Mouse (Mus musculus): Measurements from ENCODE around the gene Tpx2. TPM values are rescaled to one million over a fixed set of nuclear protein-coding genes. Genes with fewer than 3 reads are reported as not detected.

The Tpx2 gene
- polyA plus RNA-seq, 1 experiment from 2014 or later: 88.3 TPM

DNA sequence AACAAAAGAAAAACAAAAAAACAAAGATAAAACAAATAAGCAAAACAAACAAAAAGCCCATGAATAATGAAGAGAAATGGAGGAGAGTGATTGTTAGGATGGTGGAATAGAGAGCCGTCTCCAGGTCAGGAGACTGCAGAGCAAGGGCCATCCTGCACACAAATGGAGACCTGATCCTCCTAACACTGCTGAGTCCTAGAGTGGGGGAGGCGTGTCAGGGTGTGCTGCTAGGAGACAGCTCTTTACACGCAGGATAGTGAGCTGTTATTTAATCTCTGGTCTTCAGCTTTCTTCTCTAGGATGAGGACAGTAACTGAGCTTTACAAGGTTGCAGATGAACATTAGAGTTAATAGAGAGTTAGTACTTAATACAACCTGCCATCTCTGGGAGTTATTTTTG is 14.9 kb downstream of the Tpx2 start:
- no peaks in the 10 kb centered on the region for H3K4me1 ChIP-seq (replicated peaks; ENCODE audit: control insufficient read depth, insufficient read depth, low read length)
- H3K9me3 ChIP-seq (ENCODE audit: control insufficient read depth, low read length): no peaks in the 10 kb centered on the region
- no peak overlapping the region for H3K4me3 ChIP-seq (ENCODE audit: low read depth, low read length)
- no peak overlapping the region for H3K27ac ChIP-seq (ENCODE audit: low read depth)
- ATAC-seq (replicated peaks; ENCODE audit: low FRiP score, low TSS enrichment, low read depth) (no peak), DNase-seq (ENCODE audit: low spot score) (no peak)
- peaks cover 69% of the 10 kb centered on the region for H3K36me3 ChIP-seq (ENCODE audit: control insufficient read depth, insufficient read depth, low read length)
- H3K4me2 ChIP-seq (ENCODE audit: low read length): no peak overlapping the region
- H3K27me3 ChIP-seq (replicated peaks; ENCODE audit: control insufficient read depth, insufficient read depth, low read length): no peaks in the 10 kb centered on the region
- WGBS: 88% methylated on average over 3 of the region's 3 CpGs
- no peak overlapping the region for H3K9ac ChIP-seq (ENCODE audit: low read length)

DNA sequence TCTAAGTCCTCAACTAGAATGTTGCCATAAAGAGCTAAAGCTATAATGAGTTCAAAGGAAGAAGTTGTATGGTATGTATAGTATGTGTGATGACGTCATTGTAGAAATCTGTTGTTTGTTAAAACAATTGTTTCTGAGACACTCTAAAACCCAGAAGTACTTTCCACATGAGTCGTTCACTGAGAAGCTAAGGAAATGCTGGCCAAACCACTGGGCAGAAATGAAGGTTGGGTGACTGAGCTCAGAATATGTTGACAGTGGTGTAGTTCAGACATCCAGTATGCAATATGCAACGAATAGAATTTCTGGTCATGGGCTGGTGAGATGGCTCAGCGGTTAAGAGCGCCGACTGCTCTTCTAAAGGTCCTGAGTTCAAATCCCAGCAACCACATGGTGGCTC is 15.6 kb downstream of the Tpx2 start:
- Histone ChIP-seq H3K9me3 (ENCODE audit: control insufficient read depth, low read length) (no peaks in the 10 kb centered on the region), H3K4me2 (ENCODE audit: low read length) (no peak overlapping the region), H3K4me3 (ENCODE audit: low read depth, low read length) (no peak overlapping the region), H3K9ac (ENCODE audit: low read length) (no peak overlapping the region), H3K36me3 (ENCODE audit: control insufficient read depth, insufficient read depth, low read length) (peaks cover 71% of the 10 kb centered on the region), H3K4me1 (replicated peaks; ENCODE audit: control insufficient read depth, insufficient read depth, low read length) (no peaks in the 10 kb centered on the region), H3K27me3 (replicated peaks; ENCODE audit: control insufficient read depth, insufficient read depth, low read length) (no peaks in the 10 kb centered on the region), H3K27ac (ENCODE audit: low read depth) (no peak overlapping the region)
- DNase-seq (ENCODE audit: low spot score) (no peak), ATAC-seq (replicated peaks; ENCODE audit: low FRiP score, low TSS enrichment, low read depth) (no peak)
- 92% methylated on average over 6 of the region's 6 CpGs for WGBS

DNA sequence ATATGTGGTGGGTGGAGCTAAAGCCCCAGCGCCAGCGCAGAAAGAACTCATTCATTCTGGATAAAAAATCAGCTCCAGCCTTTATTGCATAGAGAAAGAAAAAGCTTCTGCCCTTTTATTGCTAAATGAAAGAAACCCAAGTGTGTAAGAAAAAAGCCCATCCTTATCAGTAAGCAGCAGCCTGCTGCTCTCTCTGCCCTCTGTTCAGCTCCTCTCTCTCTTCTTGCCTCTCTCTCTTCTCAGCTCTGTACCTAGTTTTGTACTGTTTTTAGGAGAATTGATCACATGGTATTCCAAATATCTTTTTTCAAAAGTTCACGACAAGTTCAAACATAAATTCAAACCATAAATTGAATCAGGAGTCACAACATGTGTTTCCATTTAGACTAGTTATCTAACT is 30.5 kb downstream of the Tpx2 start:
- Histone ChIP-seq H3K9ac (ENCODE audit: low read length) (no peak overlapping the region), H3K4me1 (replicated peaks; ENCODE audit: control insufficient read depth, insufficient read depth, low read length) (no peaks in the 10 kb centered on the region), H3K27me3 (replicated peaks; ENCODE audit: control insufficient read depth, insufficient read depth, low read length) (no peaks in the 10 kb centered on the region), H3K36me3 (ENCODE audit: control insufficient read depth, insufficient read depth, low read length) (peaks cover 93% of the 10 kb centered on the region), H3K4me2 (ENCODE audit: low read length) (no peak overlapping the region), H3K9me3 (ENCODE audit: control insufficient read depth, low read length) (no peaks in the 10 kb centered on the region), H3K27ac (ENCODE audit: low read depth) (no peak overlapping the region), H3K4me3 (ENCODE audit: low read depth, low read length) (no peak overlapping the region)
- no peak for ATAC-seq (replicated peaks; ENCODE audit: low FRiP score, low TSS enrichment, low read depth)
- WGBS: 82% methylated on average over 3 of the region's 3 CpGs
- no peak for DNase-seq (ENCODE audit: low spot score)

GRCm38 (mm10) chr2:152880898-152881297 is 33.1 kb downstream of the Tpx2 start:
- Histone ChIP-seq H3K27me3 (replicated peaks; ENCODE audit: control insufficient read depth, insufficient read depth, low read length) (no peaks in the 10 kb centered on the region), H3K36me3 (ENCODE audit: control insufficient read depth, insufficient read depth, low read length) (peaks cover 93% of the 10 kb centered on the region), H3K4me2 (ENCODE audit: low read length) (no peak overlapping the region), H3K4me3 (ENCODE audit: low read depth, low read length) (no peak overlapping the region), H3K9me3 (ENCODE audit: control insufficient read depth, low read length) (no peaks in the 10 kb centered on the region), H3K4me1 (replicated peaks; ENCODE audit: control insufficient read depth, insufficient read depth, low read length) (no peaks in the 10 kb centered on the region), H3K27ac (ENCODE audit: low read depth) (no peak overlapping the region), H3K9ac (ENCODE audit: low read length) (no peak overlapping the region)
- ATAC-seq (replicated peaks; ENCODE audit: low FRiP score, low TSS enrichment, low read depth) (no peak), DNase-seq (ENCODE audit: low spot score) (no peak)
- 93% methylated on average over 13 of the region's 13 CpGs for WGBS

GRCm38 (mm10) chr2:152884101-152884645 is 36.4 kb downstream of the Tpx2 start:
- no peak for DNase-seq (ENCODE audit: low spot score)
- H3K4me3 ChIP-seq (ENCODE audit: low read depth, low read length): no peak overlapping the region
- H3K27ac ChIP-seq (ENCODE audit: low read depth): no peak overlapping the region
- WGBS: 90% methylated on average over 6 of the region's 6 CpGs
- no peak for ATAC-seq (replicated peaks; ENCODE audit: low FRiP score, low TSS enrichment, low read depth)
- H3K27me3 ChIP-seq (replicated peaks; ENCODE audit: control insufficient read depth, insufficient read depth, low read length): no peaks in the 10 kb centered on the region
- no peak overlapping the region for H3K4me2 ChIP-seq (ENCODE audit: low read length)
- H3K9ac ChIP-seq (ENCODE audit: low read length): no peak overlapping the region
- no peaks in the 10 kb centered on the region for H3K4me1 ChIP-seq (replicated peaks; ENCODE audit: control insufficient read depth, insufficient read depth, low read length)
- no peaks in the 10 kb centered on the region for H3K9me3 ChIP-seq (ENCODE audit: control insufficient read depth, low read length)
- H3K36me3 ChIP-seq (ENCODE audit: control insufficient read depth, insufficient read depth, low read length): peaks cover 97% of the 10 kb centered on the region

- no peak overlapping the region for H3K27ac ChIP-seq (ENCODE audit: low read depth)
- no peaks in the 10 kb centered on the region for H3K4me1 ChIP-seq (replicated peaks; ENCODE audit: control insufficient read depth, insufficient read depth, low read length)
- DNase-seq (ENCODE audit: low spot score): no peak
- no peak overlapping the region for H3K9ac ChIP-seq (ENCODE audit: low read length)
- 90% methylated on average over 3 of the region's 3 CpGs for WGBS
- no peaks in the 10 kb centered on the region for H3K9me3 ChIP-seq (ENCODE audit: control insufficient read depth, low read length)
- no peaks in the 10 kb centered on the region for H3K27me3 ChIP-seq (replicated peaks; ENCODE audit: control insufficient read depth, insufficient read depth, low read length)
- H3K4me3 ChIP-seq (ENCODE audit: low read depth, low read length): no peak overlapping the region
- peaks cover 95% of the 10 kb centered on the region for H3K36me3 ChIP-seq (ENCODE audit: control insufficient read depth, insufficient read depth, low read length)
- no peak overlapping the region for H3K4me2 ChIP-seq (ENCODE audit: low read length)
- ATAC-seq (replicated peaks; ENCODE audit: low FRiP score, low TSS enrichment, low read depth): no peak
These were observed 39.5 kb downstream of the Tpx2 start for GRCm38 (mm10) chr2:152887230-152887629.

- ATAC-seq (replicated peaks; ENCODE audit: low FRiP score, low TSS enrichment, low read depth): no peak
- WGBS: 93% methylated on average over 5 of the region's 5 CpGs
- Histone ChIP-seq H3K9me3 (ENCODE audit: control insufficient read depth, low read length) (no peaks in the 10 kb centered on the region), H3K4me3 (ENCODE audit: low read depth, low read length) (no peak overlapping the region), H3K27ac (ENCODE audit: low read depth) (no peak overlapping the region), H3K4me2 (ENCODE audit: low read length) (no peak overlapping the region), H3K4me1 (replicated peaks; ENCODE audit: control insufficient read depth, insufficient read depth, low read length) (no peaks in the 10 kb centered on the region), H3K9ac (ENCODE audit: low read length) (no peak overlapping the region), H3K36me3 (ENCODE audit: control insufficient read depth, insufficient read depth, low read length) (peaks cover 96% of the 10 kb centered on the region), H3K27me3 (replicated peaks; ENCODE audit: control insufficient read depth, insufficient read depth, low read length) (no peaks in the 10 kb centered on the region)
- DNase-seq (ENCODE audit: low spot score): no peak
These were observed 41.0 kb downstream of the Tpx2 start for GRCm38 (mm10) chr2:152888774-152889173.

DNA sequence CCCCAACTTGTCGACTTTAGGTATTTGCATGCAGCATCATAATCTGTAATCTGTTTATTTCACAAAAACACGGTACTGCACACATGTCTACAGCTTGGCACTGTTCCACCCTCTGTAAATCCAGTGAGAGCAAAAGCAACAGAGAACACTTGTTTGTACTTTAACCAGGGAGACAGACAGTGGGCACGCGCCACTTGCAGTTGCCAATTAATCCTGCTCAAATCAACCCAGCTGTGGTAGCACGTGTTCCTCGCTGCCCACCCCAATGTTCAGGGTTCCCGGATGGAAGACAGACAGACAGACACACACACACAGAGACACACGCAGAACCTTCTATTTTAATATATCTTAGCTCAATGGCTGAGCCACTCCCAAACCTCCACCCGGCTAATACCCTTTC is 48.1 kb downstream of the Tpx2 start:
- DNase-seq (ENCODE audit: low spot score) (no peak), ATAC-seq (replicated peaks; ENCODE audit: low FRiP score, low TSS enrichment, low read depth) (no peak)
- no peaks in the 10 kb centered on the region for H3K4me1 ChIP-seq (replicated peaks; ENCODE audit: control insufficient read depth, insufficient read depth, low read length)
- no peak overlapping the region for H3K27ac ChIP-seq (ENCODE audit: low read depth)
- no peaks in the 10 kb centered on the region for H3K27me3 ChIP-seq (replicated peaks; ENCODE audit: control insufficient read depth, insufficient read depth, low read length)
- H3K9me3 ChIP-seq (ENCODE audit: control insufficient read depth, low read length): no peaks in the 10 kb centered on the region
- H3K4me2 ChIP-seq (ENCODE audit: low read length): no peak overlapping the region
- H3K9ac ChIP-seq (ENCODE audit: low read length): no peak overlapping the region
- peaks cover 49% of the 10 kb centered on the region for H3K36me3 ChIP-seq (ENCODE audit: control insufficient read depth, insufficient read depth, low read length)
- 90% methylated on average over 9 of the region's 9 CpGs for WGBS
- H3K4me3 ChIP-seq (ENCODE audit: low read depth, low read length): no peak overlapping the region

GRCm38 (mm10) chr2:152896926-152897325 is 49.2 kb downstream of the Tpx2 start:
- Histone ChIP-seq H3K27me3 (replicated peaks; ENCODE audit: control insufficient read depth, insufficient read depth, low read length) (no peaks in the 10 kb centered on the region), H3K36me3 (ENCODE audit: control insufficient read depth, insufficient read depth, low read length) (peaks cover 38% of the 10 kb centered on the region), H3K4me2 (ENCODE audit: low read length) (no peak overlapping the region), H3K9me3 (ENCODE audit: control insufficient read depth, low read length) (no peaks in the 10 kb centered on the region), H3K9ac (ENCODE audit: low read length) (no peak overlapping the region), H3K4me1 (replicated peaks; ENCODE audit: control insufficient read depth, insufficient read depth, low read length) (no peaks in the 10 kb centered on the region), H3K27ac (ENCODE audit: low read depth) (no peak overlapping the region), H3K4me3 (ENCODE audit: low read depth, low read length) (no peak overlapping the region)
- ATAC-seq (replicated peaks; ENCODE audit: low FRiP score, low TSS enrichment, low read depth) (no peak), DNase-seq (ENCODE audit: low spot score) (no peak)
- WGBS: 85% methylated on average over 3 of the region's 3 CpGs
